In the genomic region with DNA sequence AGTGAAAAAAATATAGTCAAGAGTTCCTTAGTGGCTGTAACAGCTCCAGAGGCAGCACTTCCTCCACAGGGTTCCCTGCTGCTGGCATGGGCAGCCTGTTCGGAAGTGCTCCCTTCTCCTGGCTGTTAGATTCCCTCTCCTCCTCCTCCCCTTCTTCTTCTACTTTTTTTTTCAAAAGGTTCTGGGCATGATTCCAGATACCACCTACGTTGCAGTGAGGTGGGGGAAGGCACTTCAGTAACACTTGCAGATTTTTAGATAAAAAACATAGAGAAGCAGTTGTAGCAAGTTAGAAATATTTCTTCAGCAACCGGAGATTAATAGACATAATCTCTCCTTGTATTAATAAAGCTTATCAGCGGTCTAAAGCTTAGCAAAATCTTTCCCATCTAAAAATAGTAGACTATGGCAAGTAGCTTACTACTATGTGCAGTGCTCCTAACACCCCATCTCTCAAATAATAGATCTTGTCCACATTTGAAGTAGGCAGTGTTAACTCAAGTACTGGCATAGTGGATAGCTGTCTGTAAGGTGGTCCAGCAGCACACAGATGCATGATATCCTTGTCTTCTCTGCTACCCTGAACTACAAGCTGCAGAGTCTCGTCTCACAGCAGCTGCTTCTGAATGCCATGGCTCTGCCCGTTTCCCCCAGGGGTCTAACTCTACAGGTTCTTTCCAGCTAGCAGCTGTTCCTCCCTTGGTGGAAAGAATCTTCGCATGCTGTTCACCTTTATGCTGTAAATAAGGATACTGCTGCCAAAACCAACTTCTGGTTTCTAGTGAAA, we compare ENCODE assay signal across 8 mouse cellular contexts. TPM values are rescaled to one million over a fixed set of nuclear protein-coding genes. Genes with fewer than 3 reads are reported as not detected.
DNase-seq lines count a peak whose midpoint lies in the region; ATAC-seq and TF ChIP-seq lines count a peak whose summit lies in the region.
"Had no signal": no experiment of that assay in that cellular context is flagged by ENCODE, and none has a peak within 500 bp of the region (broad histone marks: within the 10 kb centered on the region; RNA-seq: fewer than 3 reads in every experiment).

No protein-coding gene starts in this region.

- peak; percentile 60 for DNase-seq in midbrain, embryonic 14.5 days
- DNase-seq in heart, postnatal 0 days (ENCODE audit: low spot score), result peak; percentile 56
- DNase-seq in left cerebral cortex, adult 2 months (ENCODE audit: extremely low spot score in 1 of 2, low spot score in 2 of 2), result peak; percentile 48 to 65
- DNase-seq in retina, postnatal 1 day, result peak; percentile 54
- no peak for DNase-seq in urinary bladder, adult 18-20 months (ENCODE audit: low spot score in 2 of 2)

- no peaks in the 10 kb centered on the region for H3K27me3 ChIP-seq in midbrain, embryonic 14.5 days (ENCODE audit: control insufficient read depth, insufficient read depth, low read length)
- H3K27me3 ChIP-seq in midbrain, embryonic 13.5 days, result no peaks in the 10 kb centered on the region
- no peaks in the 10 kb centered on the region for H3K27me3 ChIP-seq in heart, postnatal 0 days (ENCODE audit: control insufficient read depth, insufficient read depth, low read length)
- H3K27me3 ChIP-seq: neural tube, embryonic 12.5 days had no signal

- peaks cover 11% of the 10 kb centered on the region; the same call in 1 of the 2 replicates for H3K36me3 ChIP-seq in midbrain, embryonic 14.5 days (ENCODE audit: control insufficient read depth, insufficient read depth, low read length)
- peaks cover 14% of the 10 kb centered on the region for H3K36me3 ChIP-seq in midbrain, embryonic 13.5 days
- 0 out of 2 replicates have a peak, but pooled peaks cover 2% of the 10 kb centered on the region for H3K36me3 ChIP-seq in heart, postnatal 0 days (replicated peaks; ENCODE audit: control insufficient read depth, insufficient read depth, low read length)

- 42% methylated on average over 7 of the region's 7 CpGs for WGBS in midbrain, embryonic 14.5 days
- WGBS in midbrain, embryonic 13.5 days, result 47% methylated on average over 7 of the region's 7 CpGs
- 14% methylated on average over 7 of the region's 7 CpGs for WGBS in heart, postnatal 0 days

- no peaks in the 10 kb centered on the region for H3K9me3 ChIP-seq in midbrain, embryonic 14.5 days (ENCODE audit: control insufficient read depth, low read length)
- H3K9me3 ChIP-seq in midbrain, embryonic 13.5 days, result no peaks in the 10 kb centered on the region
- no peaks in the 10 kb centered on the region for H3K9me3 ChIP-seq in heart, postnatal 0 days (replicated peaks; ENCODE audit: control insufficient read depth, low read length)
- H3K9me3 ChIP-seq: neural tube, embryonic 12.5 days had no signal

- no peak overlapping the region for H3K4me3 ChIP-seq in midbrain, embryonic 14.5 days (replicated peaks; ENCODE audit: low read depth, low read length)
- H3K4me3 ChIP-seq in midbrain, embryonic 13.5 days (replicated peaks), result no peak overlapping the region
- no peak overlapping the region for H3K4me3 ChIP-seq in cortical plate, adult 2 months (ENCODE audit: insufficient read depth, low read length)
- no peak overlapping the region for H3K4me3 ChIP-seq in heart, postnatal 0 days (ENCODE audit: low read depth, low read length)
- no peak overlapping the region for H3K4me3 ChIP-seq in left cerebral cortex, adult 2 months
- H3K4me3 ChIP-seq: neural tube, embryonic 12.5 days had no signal

- no peak for TF ChIP-seq POLR2A in cortical plate, adult 2 months (IDR thresholded peaks at IDR 0.05; ENCODE audit: extremely low read depth, insufficient read depth, low read length)

- ATAC-seq in midbrain, embryonic 14.5 days (ENCODE audit: low FRiP score, low TSS enrichment), result no peak
- ATAC-seq in midbrain, embryonic 13.5 days, result no peak
- ATAC-seq in heart, postnatal 0 days (ENCODE audit: insufficient read depth, low read depth), result peak; percentile 69

- intact Hi-C loops in left cerebral cortex, adult 2 months (cut with DNase I), result loop anchor here (5.0 kb wide), 2 partner anchors 49 to 336 kb away; partner anchors contain the start of genes Gm10961, Gstm1 and Strip1

- H3K9ac ChIP-seq in midbrain, embryonic 14.5 days (replicated peaks; ENCODE audit: low read length), result no peak overlapping the region
- no peak overlapping the region for H3K9ac ChIP-seq in midbrain, embryonic 13.5 days (replicated peaks)
- H3K9ac ChIP-seq in heart, postnatal 0 days (replicated peaks; ENCODE audit: low read depth, low read length), result 0 out of 2 replicates have a peak overlapping the region, but pooled peaks have one; percentile 9
- H3K9ac ChIP-seq: neural tube, embryonic 12.5 days had no signal

- peak overlapping the region; percentile 14; the same call in 1 of the 2 replicates for H3K27ac ChIP-seq in midbrain, embryonic 14.5 days (replicated peaks; ENCODE audit: low read depth, low read length)
- H3K27ac ChIP-seq in midbrain, embryonic 13.5 days, result no peak overlapping the region
- 0 out of 2 replicates have a peak overlapping the region, but pooled peaks have one; percentile 42 for H3K27ac ChIP-seq in cortical plate, adult 2 months (ENCODE audit: insufficient read depth, low read length)
- H3K27ac ChIP-seq in heart, postnatal 0 days (ENCODE audit: low read depth), result peak overlapping the region; percentile 67
- peak overlapping the region; percentile 65 for H3K27ac ChIP-seq in left cerebral cortex, adult 2 months
- H3K27ac ChIP-seq: neural tube, embryonic 12.5 days had no signal

- H3K4me2 ChIP-seq in midbrain, embryonic 14.5 days (ENCODE audit: low read length), result no peak overlapping the region
- H3K4me2 ChIP-seq in midbrain, embryonic 13.5 days (replicated peaks), result no peak overlapping the region
- peak overlapping the region; percentile 39 for H3K4me2 ChIP-seq in heart, postnatal 0 days (ENCODE audit: low read depth, low read length)
- H3K4me2 ChIP-seq: neural tube, embryonic 12.5 days had no signal

- TF ChIP-seq EP300 in heart, postnatal 0 days (IDR thresholded peaks at IDR 0.05; ENCODE audit: low read depth), result no peak

- no peak for TF ChIP-seq CTCF in cortical plate, adult 2 months (IDR thresholded peaks at IDR 0.05; ENCODE audit: extremely low read depth, insufficient read depth, low read length)
- no peak for TF ChIP-seq CTCF in heart, postnatal 0 days (IDR thresholded peaks at IDR 0.05; ENCODE audit: low read depth)
- TF ChIP-seq CTCF in left cerebral cortex, adult 2 months (IDR thresholded peaks at IDR 0.05), result no peak

- H3K4me1 ChIP-seq in midbrain, embryonic 14.5 days (ENCODE audit: control insufficient read depth, insufficient read depth, low read length), result peaks cover 4% of the 10 kb centered on the region; the same call in 1 of the 2 replicates
- peaks cover 19% of the 10 kb centered on the region for H3K4me1 ChIP-seq in midbrain, embryonic 13.5 days (replicated peaks)
- H3K4me1 ChIP-seq in cortical plate, adult 2 months (ENCODE audit: control insufficient read depth, insufficient read depth, low read length), result peaks cover 12% of the 10 kb centered on the region
- peaks cover 36% of the 10 kb centered on the region for H3K4me1 ChIP-seq in heart, postnatal 0 days (ENCODE audit: control insufficient read depth, insufficient read depth)

RNA-seq across cellular contexts. Expression of gene Ahcyl1, which starts 15.4 kb away (rescaled TPM):
- 127 and 142 TPM in 2 replicates for polyA plus RNA-seq in midbrain, embryonic 14.5 days (2014; fragmentation: Nextera tagmentation; extraction: Ambion mirVana)
- 108 and 116 TPM in 2 replicates for polyA plus RNA-seq in midbrain, embryonic 13.5 days (2015; fragmentation: Nextera tagmentation; extraction: Ambion mirVana)
- polyA plus RNA-seq in cortical plate, adult 2 months (2012; rRNA removed), result 344 and 347 TPM in 2 replicates
- total RNA-seq in heart, postnatal 0 days (2014; rRNA removed; ENCODE audit: low replicate concordance), result 19.2 and 32.0 TPM in 2 replicates
- polyA plus RNA-seq in heart, postnatal 0 days (2015; fragmentation: Nextera tagmentation; extraction: Ambion mirVana), result 39.4 and 43.3 TPM in 2 replicates
- total RNA-seq in left cerebral cortex, adult 2 months (2021), result 100 to 1,000 TPM; 332 to 340 TPM

RNA-seq across cellular contexts. Expression of gene Strip1, which starts 49.5 kb away (rescaled TPM):
- polyA plus RNA-seq in midbrain, embryonic 14.5 days (2014; fragmentation: Nextera tagmentation; extraction: Ambion mirVana), result 154 and 189 TPM in 2 replicates
- polyA plus RNA-seq in midbrain, embryonic 13.5 days (2015; fragmentation: Nextera tagmentation; extraction: Ambion mirVana), result 152 and 156 TPM in 2 replicates
- 73.7 and 79.9 TPM in 2 replicates for polyA plus RNA-seq in cortical plate, adult 2 months (2012; rRNA removed)
- 35.7 and 49.2 TPM in 2 replicates for total RNA-seq in heart, postnatal 0 days (2014; rRNA removed; ENCODE audit: low replicate concordance)
- polyA plus RNA-seq in heart, postnatal 0 days (2015; fragmentation: Nextera tagmentation; extraction: Ambion mirVana), result 23.5 and 24.0 TPM in 2 replicates
- total RNA-seq in left cerebral cortex, adult 2 months (2021), result 10 to 100 TPM; 65.9 to 69.0 TPM

RNA-seq across cellular contexts. Expression of gene Gm10961, which starts 49.9 kb away (rescaled TPM):
- not detected in 2 replicates for polyA plus RNA-seq in midbrain, embryonic 14.5 days (2014; fragmentation: Nextera tagmentation; extraction: Ambion mirVana)
- polyA plus RNA-seq in midbrain, embryonic 13.5 days (2015; fragmentation: Nextera tagmentation; extraction: Ambion mirVana), result not detected in 2 replicates
- polyA plus RNA-seq in cortical plate, adult 2 months (2012; rRNA removed), result not detected in 2 replicates
- total RNA-seq in heart, postnatal 0 days (2014; rRNA removed; ENCODE audit: low replicate concordance), result not detected in 2 replicates
- polyA plus RNA-seq in heart, postnatal 0 days (2015; fragmentation: Nextera tagmentation; extraction: Ambion mirVana), result not detected in 2 replicates
- total RNA-seq in left cerebral cortex, adult 2 months (2021), result not detected
- polyA plus RNA-seq: neural tube, embryonic 12.5 days had no signal

Comparison
In these comparisons a context has a peak if more than half of its experiments do, and no peak if none do; other contexts are left out.
1. DNase-seq: peak in midbrain, embryonic 14.5 days (single experiment), heart, postnatal 0 days (single experiment), left cerebral cortex, adult 2 months (2 of 2) and retina, postnatal 1 day (single experiment); none in urinary bladder, adult 18-20 months (0 of 2).